23 mouse cellular contexts compared by ENCODE assay signal in the genomic region with DNA sequence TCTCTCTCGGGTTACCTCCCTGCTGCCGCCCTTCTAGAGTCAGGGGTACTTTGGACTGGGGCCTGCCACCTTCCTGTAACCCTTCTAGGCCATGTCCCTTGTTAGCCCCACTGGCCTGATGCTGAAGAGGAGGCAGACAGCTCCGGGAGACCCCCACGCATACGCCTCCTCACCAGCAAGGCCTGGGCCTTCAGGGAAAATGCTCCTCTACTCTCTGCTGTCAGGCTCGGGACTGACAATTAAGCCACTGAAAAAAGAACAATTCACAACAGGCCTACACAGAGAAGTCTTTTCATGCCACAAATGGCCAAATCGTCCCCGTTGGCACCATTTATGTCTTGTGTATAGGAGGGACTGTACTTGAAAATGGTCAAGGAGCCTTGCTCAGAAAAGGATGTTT.
"Had no signal": no experiment of that assay in that cellular context is flagged by ENCODE, and none has a peak within 500 bp of the region (broad histone marks: within the 10 kb centered on the region; RNA-seq: fewer than 3 reads in every experiment).

No protein-coding gene starts in this region.

- H3K36me3 ChIP-seq: limb, embryonic 10.5 days; limb, embryonic 13.5 days; liver, embryonic 12.5 days; liver, embryonic 15.5 days; lung, embryonic 15.5 days had no signal

- H3K27me3 ChIP-seq: liver, embryonic 15.5 days; lung, embryonic 15.5 days had no signal

- ATAC-seq: liver, embryonic 12.5 days had no signal

- H3K4me3 ChIP-seq: limb, embryonic 10.5 days; limb, embryonic 13.5 days; liver, embryonic 12.5 days; liver, embryonic 15.5 days; lung, embryonic 15.5 days; megakaryocyte, embryonic 14.5 days had no signal

- H3K4me1 ChIP-seq: limb, embryonic 10.5 days; limb, embryonic 13.5 days; liver, embryonic 12.5 days; liver, embryonic 15.5 days; lung, embryonic 15.5 days; megakaryocyte, embryonic 14.5 days had no signal

- H3K27ac ChIP-seq: limb, embryonic 10.5 days; limb, embryonic 13.5 days; liver, embryonic 12.5 days; liver, embryonic 15.5 days; lung, embryonic 15.5 days; stomach, postnatal 0 days had no signal

- DNase-seq: kidney, adult 9 months; kidney, postnatal 14 days; kidney, postnatal 4 days; layer of hippocampus, postnatal 36 days; liver; lung, adult 18-20 months; lung, postnatal 10 days; lung, postnatal 36 days; midbrain, embryonic 14.5 days; right cerebral cortex, adult 18-20 months; right cerebral cortex, postnatal 14 days; right cerebral cortex, postnatal 4 days; thymus, adult 2 months; thymus, postnatal 14 days; thymus, postnatal 4 days had no signal

- H3K9ac ChIP-seq: limb, embryonic 13.5 days; liver, embryonic 12.5 days; liver, embryonic 15.5 days; lung, embryonic 15.5 days had no signal

- H3K9me3 ChIP-seq: limb, embryonic 10.5 days; limb, embryonic 13.5 days; liver, embryonic 12.5 days; liver, embryonic 15.5 days; lung, embryonic 15.5 days; megakaryocyte, embryonic 14.5 days had no signal

- H3K4me2 ChIP-seq: limb, embryonic 13.5 days; liver, embryonic 12.5 days; liver, embryonic 15.5 days; lung, embryonic 15.5 days; midbrain, embryonic 11.5 days had no signal
